Mouse (Mus musculus): ENCODE results near the gene Herpud2. TPM values are rescaled to one million over a fixed set of nuclear protein-coding genes. Genes with fewer than 3 reads are reported as not detected.

The Herpud2 gene
- polyA plus RNA-seq, 1 experiment: 39.7 TPM

GRCm38 (mm10) chr9:25145925-25146324 lies 5.7 kb downstream of the Herpud2 start:
- DNase-seq: no peak
- TF ChIP-seq POLR2A (IDR thresholded peaks at IDR 0.05; ENCODE audit: borderline replicate concordance, insufficient read depth, low read length) (no peak), CTCF (IDR thresholded peaks at IDR 0.05; ENCODE audit: borderline replicate concordance, insufficient read depth, low read depth, low read length) (no peak)
- 77% methylated on average over 1 of the region's 1 CpGs for WGBS

DNA sequence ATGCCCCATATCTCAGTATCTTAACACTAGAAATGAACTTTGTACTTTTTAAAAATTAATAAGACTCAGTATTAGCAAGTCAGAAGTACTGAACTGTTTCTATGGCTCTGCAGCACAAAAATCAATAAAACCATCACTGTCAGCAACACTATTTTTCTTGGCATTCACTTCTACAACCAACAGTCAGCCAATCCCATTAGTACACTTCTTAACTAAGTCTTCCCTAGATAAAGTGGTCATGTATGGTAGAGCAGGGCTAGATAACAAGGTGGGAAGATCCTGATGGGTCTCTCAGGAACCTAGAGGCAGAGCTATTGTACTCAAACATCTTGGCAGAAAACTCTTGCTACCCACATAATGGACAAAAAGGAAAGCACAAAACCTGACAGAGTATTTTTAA lies 7.7 kb downstream of the Herpud2 start:
- H3K4me3 ChIP-seq (replicated peaks; ENCODE audit: insufficient read depth, low read depth, low read length): no peak overlapping the region
- DNase-seq: no peak

More at GRCm38 (mm10) chr9:25145925-25146324, 5.7 kb downstream of the Herpud2 start:
- peaks cover 8% of the 10 kb centered on the region; the same call in 1 of the 2 replicates for H3K4me1 ChIP-seq (ENCODE audit: control insufficient read depth, insufficient read depth, low read length)
- H3K27me3 ChIP-seq (ENCODE audit: control insufficient read depth, insufficient read depth, low read length): no peaks in the 10 kb centered on the region
- no peak overlapping the region for H3K27ac ChIP-seq (ENCODE audit: insufficient read depth, low read length)
- H3K4me3 ChIP-seq (replicated peaks; ENCODE audit: insufficient read depth, low read depth, low read length): no peak overlapping the region

DNA sequence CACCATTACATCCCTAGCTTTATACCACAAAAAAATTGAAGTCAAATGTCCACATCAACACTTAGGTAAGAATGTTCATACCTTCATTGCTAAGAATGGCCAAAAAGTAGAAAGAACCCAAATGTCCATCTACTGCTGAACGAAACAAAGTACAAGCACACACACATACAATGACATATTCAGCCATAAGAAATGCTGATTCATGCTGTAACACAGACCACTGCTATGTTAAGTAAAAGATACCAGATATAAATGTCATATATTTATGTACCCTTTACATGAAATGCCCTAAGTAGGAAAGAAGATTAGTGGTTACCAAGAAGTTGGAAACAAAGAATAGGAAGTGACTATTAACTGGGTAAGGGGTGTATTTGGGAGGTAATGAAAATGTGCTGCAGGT lies 8.6 kb downstream of the Herpud2 start:
- H3K27me3 ChIP-seq (ENCODE audit: control insufficient read depth, insufficient read depth, low read length): no peaks in the 10 kb centered on the region
- H3K4me3 ChIP-seq (replicated peaks; ENCODE audit: insufficient read depth, low read depth, low read length): no peak overlapping the region
- no peak overlapping the region for H3K27ac ChIP-seq (ENCODE audit: insufficient read depth, low read length)
- 93% methylated on average over 1 of the region's 1 CpGs for WGBS
- peaks cover 5% of the 10 kb centered on the region; the same call in 1 of the 2 replicates for H3K4me1 ChIP-seq (ENCODE audit: control insufficient read depth, insufficient read depth, low read length)
- TF ChIP-seq CTCF (IDR thresholded peaks at IDR 0.05; ENCODE audit: borderline replicate concordance, insufficient read depth, low read depth, low read length) (no peak), POLR2A (IDR thresholded peaks at IDR 0.05; ENCODE audit: borderline replicate concordance, insufficient read depth, low read length) (no peak)
- DNase-seq: no peak

More for the DNA sequence above, 7.7 kb downstream of the Herpud2 start:
- peaks cover 8% of the 10 kb centered on the region; the same call in 1 of the 2 replicates for H3K4me1 ChIP-seq (ENCODE audit: control insufficient read depth, insufficient read depth, low read length)
- no peak overlapping the region for H3K27ac ChIP-seq (ENCODE audit: insufficient read depth, low read length)
- TF ChIP-seq CTCF (IDR thresholded peaks at IDR 0.05; ENCODE audit: borderline replicate concordance, insufficient read depth, low read depth, low read length): no peak
- no peak for TF ChIP-seq POLR2A (IDR thresholded peaks at IDR 0.05; ENCODE audit: borderline replicate concordance, insufficient read depth, low read length)
- no peaks in the 10 kb centered on the region for H3K27me3 ChIP-seq (ENCODE audit: control insufficient read depth, insufficient read depth, low read length)

DNA sequence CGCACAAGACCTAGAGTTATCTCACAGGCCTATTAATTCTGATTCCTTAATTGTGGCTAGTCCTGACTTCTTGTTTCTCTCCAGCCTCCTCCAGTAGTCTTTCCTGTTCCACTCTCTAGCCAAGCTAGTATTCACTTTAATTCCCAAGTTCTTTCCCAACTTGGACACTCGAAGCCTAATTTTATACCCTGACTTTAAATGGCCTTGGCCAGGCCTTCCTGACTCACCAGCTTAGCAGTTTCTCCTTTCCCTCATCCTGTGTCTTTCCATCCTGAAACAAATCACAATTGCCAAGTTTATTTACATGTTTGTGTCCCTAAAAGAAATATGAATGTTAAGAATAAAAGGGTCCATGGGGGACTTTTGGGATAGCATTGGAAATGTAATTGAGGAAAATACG lies 9.6 kb downstream of the Herpud2 start:
- Histone ChIP-seq H3K4me3 (replicated peaks; ENCODE audit: insufficient read depth, low read depth, low read length) (no peak overlapping the region), H3K27me3 (ENCODE audit: control insufficient read depth, insufficient read depth, low read length) (no peaks in the 10 kb centered on the region), H3K4me1 (ENCODE audit: control insufficient read depth, insufficient read depth, low read length) (peaks cover 5% of the 10 kb centered on the region; the same call in 1 of the 2 replicates), H3K27ac (ENCODE audit: insufficient read depth, low read length) (no peak overlapping the region)
- WGBS: 89% methylated on average over 3 of the region's 3 CpGs
- TF ChIP-seq CTCF (IDR thresholded peaks at IDR 0.05; ENCODE audit: borderline replicate concordance, insufficient read depth, low read depth, low read length): no peak
- TF ChIP-seq POLR2A (IDR thresholded peaks at IDR 0.05; ENCODE audit: borderline replicate concordance, insufficient read depth, low read length): no peak
- DNase-seq: no peak

DNA sequence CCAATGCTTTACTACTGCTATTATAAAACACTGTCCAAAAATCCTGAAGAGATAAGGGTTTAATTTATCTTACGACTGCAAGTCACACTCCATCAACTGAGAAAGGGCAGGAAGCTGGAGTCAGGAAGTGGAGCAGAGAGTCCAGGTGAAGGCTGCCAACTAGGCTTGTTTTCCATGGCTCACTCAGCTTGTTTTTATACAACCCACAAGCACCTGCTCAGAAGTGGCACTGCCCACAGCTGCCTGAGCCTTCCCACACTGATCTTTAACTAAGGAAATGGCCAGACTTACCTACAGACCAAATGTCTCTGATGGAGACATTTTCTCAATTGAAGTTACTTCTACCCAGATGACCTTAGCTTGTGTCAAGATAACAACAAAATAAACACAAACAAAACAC lies 11.3 kb downstream of the Herpud2 start:
- H3K27me3 ChIP-seq (ENCODE audit: control insufficient read depth, insufficient read depth, low read length): no peaks in the 10 kb centered on the region
- peak; percentile 27 to 42 for DNase-seq
- H3K27ac ChIP-seq (ENCODE audit: insufficient read depth, low read length): no peak overlapping the region
- peaks cover 3% of the 10 kb centered on the region; the same call in 1 of the 2 replicates for H3K4me1 ChIP-seq (ENCODE audit: control insufficient read depth, insufficient read depth, low read length)
- WGBS: 8% methylated on average over 1 of the region's 1 CpGs
- no peak for TF ChIP-seq POLR2A (IDR thresholded peaks at IDR 0.05; ENCODE audit: borderline replicate concordance, insufficient read depth, low read length)
- TF ChIP-seq CTCF (IDR thresholded peaks at IDR 0.05; ENCODE audit: borderline replicate concordance, insufficient read depth, low read depth, low read length): no peak
- H3K4me3 ChIP-seq (replicated peaks; ENCODE audit: insufficient read depth, low read depth, low read length): no peak overlapping the region

- no peak for TF ChIP-seq CTCF (IDR thresholded peaks at IDR 0.05; ENCODE audit: borderline replicate concordance, insufficient read depth, low read depth, low read length)
- TF ChIP-seq POLR2A (IDR thresholded peaks at IDR 0.05; ENCODE audit: borderline replicate concordance, insufficient read depth, low read length): no peak
- no peak overlapping the region for H3K27ac ChIP-seq (ENCODE audit: insufficient read depth, low read length)
- H3K4me3 ChIP-seq (replicated peaks; ENCODE audit: insufficient read depth, low read depth, low read length): no peak overlapping the region
- WGBS: 94% methylated on average over 1 of the region's 1 CpGs
- DNase-seq: no peak
- H3K4me1 ChIP-seq (ENCODE audit: control insufficient read depth, insufficient read depth, low read length): peaks cover 3% of the 10 kb centered on the region; the same call in 1 of the 2 replicates
- H3K27me3 ChIP-seq (ENCODE audit: control insufficient read depth, insufficient read depth, low read length): no peaks in the 10 kb centered on the region
Observed at GRCm38 (mm10) chr9:25138900-25139299, 12.7 kb downstream of the Herpud2 start.

DNA sequence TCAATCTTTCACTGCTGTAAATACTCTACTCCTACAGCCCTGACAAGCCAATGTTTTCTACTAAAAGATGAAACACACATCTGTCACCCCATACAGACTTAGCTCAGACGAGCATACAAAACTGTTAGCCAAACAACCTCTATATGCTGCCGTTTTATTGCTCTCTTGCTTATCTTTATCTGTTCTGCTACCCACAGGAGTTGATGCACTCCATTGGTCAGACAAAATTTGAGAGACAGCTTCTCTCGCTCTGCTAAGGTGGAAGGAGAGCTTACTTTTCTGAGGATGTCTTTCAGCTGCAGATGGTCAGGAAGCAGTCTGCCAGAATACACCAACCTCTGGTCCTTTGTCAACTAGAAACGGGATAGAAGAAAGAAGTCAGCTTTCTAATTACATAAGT lies 18.7 kb downstream of the Herpud2 start:
- WGBS: 45% methylated on average over 4 of the region's 4 CpGs
- Histone ChIP-seq H3K4me3 (replicated peaks; ENCODE audit: insufficient read depth, low read depth, low read length) (no peak overlapping the region), H3K27me3 (ENCODE audit: control insufficient read depth, insufficient read depth, low read length) (no peaks in the 10 kb centered on the region), H3K4me1 (ENCODE audit: control insufficient read depth, insufficient read depth, low read length) (no peaks in the 10 kb centered on the region; the same call in 1 of the 2 replicates), H3K27ac (ENCODE audit: insufficient read depth, low read length) (no peak overlapping the region)
- TF ChIP-seq POLR2A (IDR thresholded peaks at IDR 0.05; ENCODE audit: borderline replicate concordance, insufficient read depth, low read length) (no peak), CTCF (IDR thresholded peaks at IDR 0.05; ENCODE audit: borderline replicate concordance, insufficient read depth, low read depth, low read length) (no peak)
- no peak for DNase-seq

DNA sequence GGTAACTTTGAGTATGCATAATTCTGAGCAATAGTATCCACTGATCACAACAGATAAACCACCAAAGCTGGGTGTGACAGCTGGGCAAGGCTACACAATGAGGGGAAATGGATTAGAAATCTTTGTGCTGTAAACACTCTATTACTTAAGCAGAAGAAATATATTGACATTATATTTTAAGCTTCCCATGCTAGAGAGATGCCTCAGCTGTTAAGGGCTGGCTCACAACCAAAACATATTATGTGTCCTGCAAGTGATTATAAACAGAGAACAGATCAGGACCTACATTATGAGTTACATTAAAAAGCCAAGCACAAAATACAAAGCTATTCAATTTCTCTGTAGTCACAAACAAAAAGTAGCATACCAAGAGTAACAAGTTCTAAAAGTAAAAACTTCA lies 19.4 kb downstream of the Herpud2 start:
- Histone ChIP-seq H3K4me1 (ENCODE audit: control insufficient read depth, insufficient read depth, low read length) (no peaks in the 10 kb centered on the region; the same call in 1 of the 2 replicates), H3K4me3 (replicated peaks; ENCODE audit: insufficient read depth, low read depth, low read length) (no peak overlapping the region), H3K27ac (ENCODE audit: insufficient read depth, low read length) (no peak overlapping the region), H3K27me3 (ENCODE audit: control insufficient read depth, insufficient read depth, low read length) (no peaks in the 10 kb centered on the region)
- TF ChIP-seq CTCF (IDR thresholded peaks at IDR 0.05; ENCODE audit: borderline replicate concordance, insufficient read depth, low read depth, low read length) (no peak), POLR2A (IDR thresholded peaks at IDR 0.05; ENCODE audit: borderline replicate concordance, insufficient read depth, low read length) (no peak)
- DNase-seq: no peak

All from cerebellum, adult 2 months (tissue).